Mouse (Mus musculus): Measurements from ENCODE around the gene Ttll8.
A peak's percentile ranks its signal among the peaks of the same experiment; 100 is the strongest.

Ttll8 gene

DNA sequence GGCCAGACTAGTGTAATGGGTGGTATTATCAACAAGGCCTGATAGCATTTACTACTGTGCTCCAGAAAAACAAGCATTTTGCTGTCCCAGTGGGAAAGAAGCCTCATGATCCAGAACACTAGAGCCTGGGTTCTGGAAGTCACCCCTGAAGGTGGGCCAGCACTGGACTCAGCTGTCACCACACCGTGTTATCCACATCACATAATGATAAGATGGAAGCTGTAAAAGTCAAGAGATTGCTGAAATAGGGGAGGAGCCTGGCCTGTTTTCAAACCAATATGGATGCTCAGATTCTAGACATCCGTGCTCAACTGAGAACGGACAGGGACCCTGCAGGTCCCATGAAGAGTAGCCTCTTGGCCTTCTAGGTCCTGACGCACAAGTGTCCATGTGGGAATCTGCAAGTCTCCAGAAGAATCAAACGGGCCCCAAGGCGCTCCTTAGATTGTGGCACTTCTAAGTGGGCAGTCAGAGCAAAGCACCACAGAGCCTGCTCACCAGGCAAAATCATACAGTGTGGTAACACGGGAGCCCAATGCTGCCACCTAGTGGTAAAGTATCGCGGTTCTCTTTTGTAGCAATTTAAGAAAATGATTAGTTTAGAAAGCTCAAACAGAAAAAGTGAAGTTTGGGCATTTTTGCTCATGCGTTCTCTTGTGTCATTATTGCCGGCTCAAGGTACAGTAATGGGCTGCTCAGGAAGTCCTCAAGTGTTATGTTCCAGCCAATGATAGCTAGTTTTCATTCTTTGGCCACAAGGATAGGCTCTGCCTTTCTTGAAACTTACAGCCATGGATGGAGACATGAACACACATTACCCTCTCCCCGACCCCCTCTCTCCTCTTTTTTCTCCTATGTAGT is 32.9 kb downstream of the Ttll8 start:
- peak; percentile 71 for DNase-seq (ENCODE audit: low spot score)

DNA sequence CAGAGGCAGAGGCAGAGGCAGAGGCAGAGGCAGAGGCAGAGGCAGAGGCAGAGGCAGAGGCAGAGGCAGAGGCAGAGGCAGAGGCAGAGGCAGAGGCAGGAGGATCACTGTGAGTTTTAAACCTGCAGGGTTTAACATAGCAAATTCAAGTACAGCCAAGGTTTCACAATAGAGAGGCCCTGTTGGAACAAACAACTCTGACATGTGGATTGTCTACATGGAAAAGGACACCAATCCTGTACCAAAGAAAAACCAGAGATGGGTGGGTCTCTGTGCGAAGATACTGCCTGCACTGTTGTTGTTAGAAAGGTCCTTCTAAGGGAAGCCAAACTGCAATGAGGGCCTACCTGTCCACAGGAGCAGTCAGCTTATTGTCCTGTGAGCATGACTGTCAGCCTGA is 34.2 kb downstream of the Ttll8 start:
- DNase-seq (ENCODE audit: low spot score): no peak

DNA sequence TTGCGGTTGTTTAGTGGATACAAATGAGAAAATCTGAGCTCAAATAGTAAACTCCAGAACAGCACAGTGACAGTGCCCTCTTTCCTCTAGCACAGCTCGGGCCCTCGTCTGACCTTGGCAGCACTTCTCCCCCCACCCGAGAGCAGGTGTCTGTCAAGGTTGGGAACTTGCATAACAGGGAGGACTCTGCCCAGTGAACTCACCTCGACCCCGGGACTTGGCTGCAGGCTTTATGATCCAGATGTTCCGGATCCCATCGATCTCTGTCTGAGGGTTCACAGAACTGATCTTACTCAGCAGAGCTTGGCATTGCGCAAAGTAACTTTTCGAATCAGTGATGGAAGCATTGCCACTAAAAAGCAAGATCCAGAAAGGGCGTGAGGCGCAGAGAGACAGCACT is 34.9 kb downstream of the Ttll8 start:
- DNase-seq (ENCODE audit: low spot score): no peak

DNA sequence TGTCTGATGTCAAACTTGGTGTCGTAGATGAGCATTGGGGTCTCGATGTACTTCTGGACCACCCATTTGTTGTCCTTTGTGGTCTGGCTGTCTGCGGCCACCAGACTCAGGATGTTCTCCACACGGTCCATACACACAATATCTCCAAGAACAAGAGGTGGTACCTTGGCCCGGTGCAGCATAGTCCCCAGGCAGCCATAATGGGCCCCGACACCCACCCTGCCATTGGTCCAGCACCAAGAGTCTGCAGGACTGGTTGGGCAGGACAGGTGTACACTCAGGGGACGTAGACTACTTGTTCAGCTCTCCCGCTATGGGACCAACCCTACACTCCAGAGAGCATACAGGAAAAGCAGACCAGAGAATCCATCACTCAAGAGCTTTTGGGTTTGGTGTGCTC is 37.1 kb downstream of the Ttll8 start:
- DNase-seq (ENCODE audit: low spot score): no peak

DNA sequence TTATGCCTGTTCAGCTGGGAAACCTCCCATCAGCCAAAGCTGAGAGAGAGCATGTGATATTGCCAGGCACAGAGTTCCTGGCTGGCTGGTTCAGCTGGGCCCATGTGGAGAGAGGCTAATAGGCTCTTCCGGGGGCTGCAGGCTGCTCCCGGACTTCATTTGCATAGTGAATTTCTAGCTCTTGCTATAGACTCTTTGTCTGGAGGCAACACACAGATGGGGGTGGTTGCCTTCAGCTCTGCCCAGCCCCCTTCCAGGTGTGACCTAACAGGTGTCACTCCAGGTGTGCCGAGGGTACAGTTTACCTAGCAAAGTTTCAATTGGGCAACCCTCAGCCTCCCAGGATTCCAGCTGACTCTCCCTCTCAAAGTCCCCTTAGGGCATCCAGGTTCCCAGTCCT is 37.9 kb downstream of the Ttll8 start:
- no peak for DNase-seq (ENCODE audit: low spot score)

DNA sequence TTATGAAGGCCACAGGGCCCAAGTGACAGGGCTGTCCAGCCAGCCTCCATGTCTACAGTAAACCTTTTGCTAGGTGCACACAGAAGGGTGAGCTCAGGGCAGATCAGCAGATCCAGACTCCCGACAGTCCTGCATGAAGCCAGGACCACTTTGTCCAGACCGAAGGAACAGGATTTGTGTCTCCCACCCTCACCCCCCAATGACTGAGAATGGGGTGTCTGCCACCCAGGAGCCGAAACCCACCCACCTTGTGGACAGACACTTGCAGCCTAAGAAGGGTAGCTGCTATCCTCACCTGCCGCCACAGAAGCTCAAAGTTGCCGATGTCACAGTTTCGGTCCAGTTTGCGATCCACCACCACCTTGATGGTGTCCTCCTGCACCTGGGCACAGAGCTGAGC is 39.2 kb downstream of the Ttll8 start:
- no peak for DNase-seq (ENCODE audit: low spot score)

DNA sequence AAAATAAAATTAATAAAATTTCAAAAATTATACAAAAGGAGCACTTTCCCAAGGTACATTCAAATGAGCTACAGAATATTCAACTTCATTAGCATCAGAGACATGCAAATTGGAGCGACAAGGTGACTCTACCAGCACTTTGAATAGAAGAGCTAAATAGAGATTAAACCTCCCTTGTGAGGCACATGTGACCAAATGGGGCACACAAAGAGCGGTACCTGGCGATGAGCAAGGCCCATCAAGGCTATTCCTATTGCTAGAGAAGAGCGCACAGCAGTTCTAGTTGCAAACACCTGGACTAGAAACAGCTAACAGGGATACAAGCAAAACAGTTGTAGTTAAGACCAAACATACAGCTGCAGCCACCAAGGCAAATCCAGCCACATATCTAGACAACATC is 47.9 kb downstream of the Ttll8 start:
- DNase-seq (ENCODE audit: low spot score): no peak

DNA sequence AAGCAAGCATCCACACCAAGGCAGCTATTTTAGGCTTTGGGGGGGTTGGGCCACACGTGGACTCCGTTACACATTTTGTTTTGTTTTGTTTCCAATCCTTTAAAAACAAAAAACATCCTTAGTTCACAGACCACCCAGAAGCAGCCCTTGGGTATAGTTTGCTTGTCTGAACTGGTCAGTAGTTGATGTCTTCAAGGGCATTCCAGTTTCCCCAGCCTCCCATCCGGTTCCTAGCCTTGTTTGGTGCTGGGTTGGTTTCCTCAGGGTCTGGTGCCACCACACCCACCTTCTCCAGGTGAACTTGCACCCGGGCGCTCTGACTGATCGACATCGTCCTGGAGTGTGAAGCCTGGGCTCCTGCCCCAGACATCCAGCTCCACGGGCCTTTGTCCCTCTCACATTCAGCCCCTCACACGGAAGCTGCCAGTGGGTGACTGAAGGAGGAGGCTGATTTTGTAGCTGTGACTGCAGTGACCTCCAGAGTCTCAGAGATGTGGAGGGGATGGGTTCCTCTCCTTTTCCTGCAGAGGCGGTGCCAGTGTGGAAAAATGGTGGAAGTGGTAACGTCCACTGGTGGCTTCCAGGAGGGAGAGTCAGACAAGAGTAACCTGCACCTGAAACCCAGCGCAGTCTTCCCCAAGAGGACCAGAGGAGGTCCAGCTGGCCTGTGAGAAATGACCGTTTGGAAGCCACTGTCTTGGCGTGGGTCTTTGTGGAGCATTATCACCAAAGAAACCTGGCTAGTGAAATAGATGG is 50.0 kb downstream of the Ttll8 start:
- no peak for DNase-seq (ENCODE audit: low spot score)

DNA sequence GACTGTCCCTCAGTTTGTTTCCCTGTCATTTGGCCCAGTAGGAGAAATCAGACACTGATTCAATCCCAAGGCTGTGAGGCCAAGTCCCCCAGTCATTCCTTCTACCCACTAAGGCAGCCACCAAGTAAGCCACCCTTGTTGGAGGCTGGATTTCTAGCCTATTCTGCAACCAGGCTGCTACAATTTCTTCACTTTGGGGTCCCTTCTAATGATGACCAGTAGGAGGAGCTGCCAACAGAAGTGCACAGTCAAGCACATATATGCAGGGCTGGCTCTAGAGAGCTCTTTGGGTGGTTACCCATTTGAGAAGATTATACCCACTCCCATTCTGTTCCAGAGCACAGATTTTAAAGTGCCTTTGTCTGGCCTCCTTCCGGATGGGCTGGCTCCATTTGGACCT is 51.1 kb downstream of the Ttll8 start:
- DNase-seq (ENCODE audit: low spot score): no peak

DNA sequence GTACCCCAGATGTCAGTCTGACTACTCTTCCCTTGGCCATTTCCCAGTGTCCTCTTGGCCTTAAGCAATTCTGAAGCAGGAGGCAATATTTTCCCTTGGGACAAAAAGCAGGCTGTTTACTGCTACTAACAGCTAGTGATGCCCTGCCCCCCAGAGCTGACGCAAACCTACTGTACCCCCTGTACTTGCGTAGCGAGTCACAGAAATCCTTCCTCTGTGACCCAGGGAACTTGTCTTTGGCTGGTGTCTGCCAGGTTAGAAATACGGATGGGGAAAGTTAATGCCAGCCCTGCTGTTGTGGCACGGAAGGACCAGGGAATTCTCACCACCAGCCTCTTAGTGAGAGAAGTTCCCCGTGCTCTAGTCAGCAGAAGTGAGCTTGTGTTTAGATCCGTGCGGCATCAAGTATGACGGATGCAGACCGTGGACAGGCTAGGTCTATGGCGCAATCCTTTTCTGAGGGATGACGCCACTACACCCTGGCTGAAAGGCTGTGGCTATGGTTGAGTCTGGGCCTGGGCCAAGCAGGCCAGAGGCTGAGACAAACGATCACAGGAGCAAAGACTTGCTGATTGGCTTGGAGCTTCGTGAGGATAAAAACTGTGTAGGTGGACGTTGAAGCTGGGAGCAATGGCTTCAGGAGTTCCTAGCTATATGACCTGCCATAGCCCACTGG is 51.9 kb downstream of the Ttll8 start:
- no peak for DNase-seq (ENCODE audit: low spot score)

DNA sequence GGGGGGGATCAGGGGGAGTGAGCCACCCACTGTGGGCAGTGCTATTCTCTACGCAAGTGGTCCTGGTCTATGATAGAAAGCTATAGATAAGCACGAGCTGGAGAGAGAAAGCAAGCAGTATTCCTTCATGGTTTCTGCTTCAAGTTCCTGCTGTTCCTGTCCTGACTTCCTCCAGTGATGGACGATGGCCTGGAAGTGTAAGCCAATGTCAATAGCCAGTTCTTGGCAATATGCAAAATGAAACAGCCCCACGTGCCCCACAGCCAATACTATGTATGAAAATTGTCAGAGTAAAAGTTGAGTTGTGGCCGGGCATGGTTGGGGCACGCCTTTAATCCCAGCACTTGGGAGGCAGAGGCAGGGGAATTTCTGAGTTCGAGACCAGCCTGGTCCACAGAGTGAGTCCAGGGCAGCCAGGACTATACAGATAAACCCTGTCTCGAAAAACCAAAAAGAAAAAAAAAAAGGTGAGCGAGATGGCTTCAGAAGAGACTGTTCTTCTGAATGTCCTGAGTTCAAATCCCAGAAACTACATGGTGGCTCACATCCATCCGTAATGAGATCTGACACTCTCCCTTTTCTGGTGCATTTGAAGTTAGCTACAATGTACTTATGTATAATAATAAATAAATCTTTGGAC is 57.8 kb downstream of the Ttll8 start:
- DNase-seq (ENCODE audit: low spot score): no peak

DNA sequence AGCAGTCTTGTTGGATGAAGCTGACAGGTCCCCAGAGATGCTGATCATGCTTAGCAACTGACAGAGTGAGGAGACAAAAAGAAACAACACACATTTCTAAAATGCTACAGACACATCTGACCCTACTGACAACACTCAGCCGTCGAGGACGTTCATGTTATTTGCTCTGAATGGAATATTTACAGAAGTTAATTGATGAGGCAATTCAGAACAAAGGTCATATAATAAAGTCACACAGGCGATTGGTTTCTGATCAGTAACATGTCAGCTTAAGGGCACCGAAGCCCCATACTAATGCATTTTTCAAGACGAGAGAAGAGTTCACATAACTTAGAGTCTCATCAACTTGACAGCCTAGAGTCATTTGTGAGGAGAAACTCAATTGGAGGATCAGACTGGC is 58.3 kb downstream of the Ttll8 start:
- DNase-seq (ENCODE audit: low spot score): no peak

DNA sequence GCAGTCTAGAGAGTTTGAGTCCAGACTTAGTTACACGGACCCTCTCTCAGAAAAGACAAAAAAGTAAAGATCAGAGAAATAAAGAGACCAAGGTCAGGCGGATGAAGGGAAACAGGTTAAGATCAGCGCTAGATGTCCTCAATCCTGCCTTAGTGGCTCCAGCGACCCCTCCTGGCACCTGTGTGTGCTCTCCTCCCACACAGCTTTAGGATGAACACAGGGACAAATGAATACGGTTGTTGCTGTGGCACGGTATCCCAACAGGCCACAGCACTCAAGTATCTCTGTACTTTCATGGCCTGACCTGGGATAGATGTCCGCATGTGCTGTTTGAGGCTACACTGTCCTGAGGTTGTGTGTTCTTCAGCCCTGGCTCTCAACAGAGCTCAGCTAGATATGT is 59.1 kb downstream of the Ttll8 start:
- no peak for DNase-seq (ENCODE audit: low spot score)

DNA sequence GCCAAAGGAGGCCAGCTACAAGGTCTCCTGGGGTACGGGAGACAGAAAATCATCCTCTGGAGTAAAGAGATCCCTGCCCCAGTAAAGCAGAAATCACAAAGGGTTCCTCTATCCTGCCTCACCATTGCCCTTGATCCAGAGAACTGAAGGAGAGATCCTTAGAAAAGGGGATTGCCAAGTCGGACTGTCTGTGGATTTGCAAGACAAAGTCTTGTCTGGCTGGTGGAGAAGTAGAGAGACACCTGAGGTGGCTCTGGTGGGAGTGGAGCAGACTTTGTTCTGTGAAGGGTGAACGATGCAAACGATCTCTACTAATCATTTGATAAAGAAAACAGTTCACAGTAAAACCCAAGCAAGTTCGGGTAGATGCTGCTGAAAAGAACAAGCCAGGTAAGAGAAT is 61.3 kb downstream of the Ttll8 start:
- DNase-seq (ENCODE audit: low spot score): no peak

DNA sequence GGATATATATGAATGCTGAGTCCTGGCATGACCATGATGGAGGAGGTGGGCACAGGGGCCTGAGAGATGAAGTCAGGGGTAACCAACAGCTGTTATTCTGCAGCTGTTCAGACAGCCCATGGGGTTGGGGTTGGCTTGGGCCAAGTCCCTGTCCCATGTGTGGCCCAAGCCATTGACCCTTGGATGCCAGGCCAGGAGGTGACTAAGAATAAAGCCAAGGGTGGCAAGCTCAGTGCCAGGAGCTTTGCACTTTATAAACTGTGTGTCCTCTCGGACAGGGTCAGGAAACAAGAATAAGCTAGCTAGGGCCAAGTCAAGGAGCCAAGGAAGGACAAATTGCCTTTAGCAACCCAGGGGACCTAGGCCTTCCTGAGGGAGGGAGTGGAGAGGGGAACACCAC is 62.0 kb downstream of the Ttll8 start:
- no peak for DNase-seq (ENCODE audit: low spot score)

DNA sequence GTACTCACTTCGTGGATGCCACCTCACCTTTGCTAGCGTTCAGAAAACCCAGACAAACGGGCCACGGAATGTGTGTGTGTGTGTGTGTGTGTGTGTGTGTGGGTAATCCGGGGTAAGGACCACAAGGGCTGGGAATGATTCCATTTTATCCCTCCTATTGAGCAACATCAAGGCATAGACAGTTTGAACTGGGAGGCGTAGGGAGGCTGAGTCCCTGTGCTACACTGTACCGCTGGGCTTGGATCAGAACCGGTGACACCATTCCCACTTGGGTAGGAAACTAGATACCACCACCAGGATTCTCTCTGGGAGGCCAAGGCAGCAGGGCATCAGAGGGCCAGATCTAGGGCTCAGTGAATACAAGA is 62.6 kb downstream of the Ttll8 start:
- no peak for DNase-seq (ENCODE audit: low spot score)

DNA sequence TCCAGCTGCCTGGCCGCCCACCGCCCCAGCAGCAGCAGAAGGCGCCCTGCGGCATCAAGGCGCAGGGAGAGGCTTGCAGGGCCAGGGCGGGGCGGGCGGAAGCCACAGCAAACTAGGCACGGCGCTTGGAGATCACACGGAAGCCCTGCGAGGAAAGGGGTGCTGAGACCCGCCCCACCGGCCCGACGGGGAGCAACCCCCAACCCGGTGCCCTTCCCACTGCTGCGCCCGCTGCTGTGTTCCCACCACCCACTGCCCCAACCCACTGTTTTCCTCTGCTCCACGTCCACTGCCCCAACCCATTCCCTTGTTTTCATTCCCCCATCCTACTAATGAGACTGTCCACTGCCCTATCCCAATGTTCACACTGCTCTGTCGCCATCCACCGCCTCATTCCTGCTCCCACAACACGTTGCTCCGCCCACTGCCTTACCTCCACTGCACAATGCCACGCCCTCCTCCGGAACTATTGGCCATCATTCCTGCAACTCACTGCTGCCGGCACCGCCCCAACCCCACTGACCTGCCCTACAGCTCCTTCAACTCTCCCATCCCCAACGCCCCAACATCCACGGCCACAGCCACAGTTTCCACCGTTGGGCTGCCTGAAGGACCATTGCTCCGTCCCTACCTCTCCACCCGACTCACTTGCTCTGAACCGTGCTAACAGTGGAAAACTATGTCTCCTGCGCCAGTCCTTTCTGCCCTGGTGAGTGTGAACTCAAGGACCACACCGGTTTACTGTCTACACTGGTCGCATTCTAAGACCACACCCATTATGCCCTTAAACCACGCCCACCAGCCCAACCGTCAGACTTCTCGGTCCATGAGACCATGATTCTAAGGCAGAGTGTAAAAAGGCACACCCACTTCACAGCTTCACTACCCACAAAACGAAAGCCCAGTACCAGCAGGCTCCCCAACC is 63.2 kb downstream of the Ttll8 start:
- peak; percentile 78 for DNase-seq (ENCODE audit: low spot score)

DNA sequence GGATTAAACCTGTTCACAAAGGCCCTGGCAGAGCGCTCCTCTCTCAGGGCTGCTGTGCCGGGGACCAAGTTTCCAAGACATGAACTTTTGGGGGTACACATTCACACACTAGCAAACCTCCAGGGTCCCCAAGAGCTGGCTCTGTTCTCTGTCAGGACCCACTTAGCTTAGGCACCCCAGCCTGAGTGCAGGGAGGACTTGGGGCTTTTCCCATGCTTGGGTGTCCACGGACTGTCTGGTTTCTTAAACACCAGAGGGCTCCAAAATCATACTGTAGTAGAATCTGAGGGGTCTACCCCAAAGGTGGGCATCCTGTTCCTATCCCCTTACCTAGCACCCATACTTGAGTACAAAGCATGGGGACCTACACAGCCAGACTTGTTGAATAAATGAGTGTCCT is 64.2 kb downstream of the Ttll8 start:
- no peak for DNase-seq (ENCODE audit: low spot score)

DNA sequence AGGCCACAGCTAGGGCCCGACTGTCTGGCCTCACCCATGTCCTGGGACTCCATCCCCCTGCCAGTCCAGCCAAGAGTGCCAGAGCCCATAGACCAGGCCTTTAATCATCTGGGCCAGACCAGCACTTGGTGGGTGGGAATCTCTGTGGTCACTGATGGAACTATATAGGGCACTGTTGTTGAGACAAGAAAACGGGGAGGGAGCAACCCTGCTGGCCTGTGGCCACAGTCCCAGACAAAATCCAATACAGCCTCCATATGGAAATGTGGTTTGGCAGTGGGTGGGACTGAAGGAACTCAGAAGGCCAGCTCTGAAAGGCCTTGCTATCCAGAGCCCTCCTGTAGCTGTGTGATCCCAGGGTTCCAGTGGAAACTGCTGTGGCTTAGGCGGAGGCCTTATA is 65.2 kb downstream of the Ttll8 start:
- no peak for DNase-seq (ENCODE audit: low spot score)

DNA sequence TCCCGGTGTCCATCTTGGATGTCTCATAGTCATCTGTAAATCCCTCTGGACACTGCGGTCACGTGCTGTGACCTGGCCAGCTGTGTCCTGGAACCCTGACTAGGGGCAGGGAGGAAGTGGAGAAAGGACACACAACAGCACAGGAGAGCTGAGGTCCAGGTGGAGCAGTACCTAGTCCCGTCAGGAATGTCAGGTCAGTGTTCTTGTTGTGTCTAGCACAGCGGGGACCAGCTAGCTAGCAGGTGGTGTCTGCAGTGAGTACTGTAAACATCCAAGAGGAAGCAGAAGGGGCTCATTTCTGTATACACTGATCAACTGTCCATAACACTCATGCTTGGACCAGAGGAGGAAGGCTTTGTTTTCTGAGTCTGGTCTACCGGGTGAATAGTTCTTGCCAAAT is 68.8 kb downstream of the Ttll8 start:
- DNase-seq (ENCODE audit: low spot score): no peak

DNA sequence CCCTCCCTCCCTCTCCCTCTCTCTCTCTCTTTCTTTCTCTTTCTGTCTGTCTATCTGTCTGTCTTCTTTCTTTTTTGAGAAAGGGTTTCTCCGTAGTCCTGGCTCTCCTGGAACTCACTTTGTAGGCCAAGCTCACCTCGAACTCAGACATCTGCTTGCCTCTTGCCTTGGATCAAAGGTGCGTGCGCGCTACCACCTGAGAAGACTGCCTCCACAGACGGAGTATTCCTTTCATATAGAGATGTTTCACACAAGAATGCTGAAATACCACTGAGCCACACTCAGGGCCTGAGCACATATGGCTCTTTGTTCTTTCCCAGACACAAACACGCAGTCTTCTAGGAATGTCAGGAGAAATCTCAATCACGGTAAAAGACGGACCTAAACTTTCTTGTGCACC is 70.9 kb downstream of the Ttll8 start:
- no peak for DNase-seq (ENCODE audit: low spot score)

DNA sequence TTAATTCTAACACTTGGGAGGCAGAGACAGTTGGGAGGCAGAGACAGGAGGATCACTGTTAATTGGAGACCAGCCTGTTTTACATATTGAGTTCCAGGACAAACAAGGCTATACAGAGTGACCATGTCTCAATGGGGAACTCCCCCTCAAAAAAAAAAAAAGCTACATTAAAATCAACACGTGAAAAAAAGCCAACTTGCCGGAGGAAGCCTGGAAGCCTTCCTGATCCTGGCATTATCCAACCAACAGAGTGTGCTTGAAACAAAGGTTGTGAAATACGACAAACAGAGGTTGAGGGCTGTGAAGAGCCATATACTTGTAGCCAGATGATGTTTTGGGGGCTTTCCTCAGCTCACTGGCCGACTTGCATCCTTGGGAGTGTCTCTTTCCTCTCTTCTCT is 71.4 kb downstream of the Ttll8 start:
- DNase-seq (ENCODE audit: low spot score): no peak
